Mouse (Mus musculus): ENCODE measurements around the gene Uncx.

GRCm38 (mm10) chr5:139495019-139495669 is 48.1 kb upstream of the Uncx start:
- TF ChIP-seq CTCF (IDR thresholded peaks at IDR 0.05; ENCODE audit: insufficient read depth, low read depth, low read length), result no peak
- TF ChIP-seq POLR2A (IDR thresholded peaks at IDR 0.05; ENCODE audit: insufficient read depth, low read depth, low read length), result no peak
